Comparison of ENCODE assay signal across 9 mouse cellular contexts in the genomic region with DNA sequence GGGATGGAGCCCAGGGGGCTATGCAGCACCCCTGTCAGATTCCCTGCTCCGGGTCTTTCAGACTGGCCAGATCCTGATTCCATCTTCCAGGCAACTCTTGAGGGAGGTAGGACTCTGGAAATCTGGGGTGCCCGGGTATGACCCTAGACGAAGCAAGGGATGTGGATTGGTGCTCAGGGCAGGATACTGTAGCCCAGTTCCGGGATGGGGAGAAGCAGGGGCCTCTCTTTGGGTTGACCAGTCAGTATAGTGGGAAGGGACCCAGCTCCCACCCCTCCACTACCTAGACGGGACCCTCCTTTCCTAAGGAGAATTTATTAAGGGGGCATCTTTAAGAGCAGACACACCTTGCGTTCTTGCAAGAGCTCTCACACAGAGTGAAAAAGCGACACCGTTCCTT. TPM values are rescaled to one million over a fixed set of nuclear protein-coding genes. Genes with fewer than 3 reads are reported as not detected.
A peak's percentile ranks its signal among the peaks of the same experiment; 100 is the strongest.
DNase-seq lines count a peak whose midpoint lies in the region; ATAC-seq and TF ChIP-seq lines count a peak whose summit lies in the region.
"Had no signal": no experiment of that assay in that cellular context is flagged by ENCODE, and none has a peak within 500 bp of the region (broad histone marks: within the 10 kb centered on the region; RNA-seq: fewer than 3 reads in every experiment).

No protein-coding gene starts in this region.

- no peak for DNase-seq in heart, adult 2 months
- DNase-seq in embryonic facial prominence, embryonic 11.5 days (ENCODE audit: low spot score) = no peak
- DNase-seq in hindbrain, embryonic 11.5 days (ENCODE audit: low spot score) = no peak
- DNase-seq in right cerebral cortex, adult 2 months (ENCODE audit: low spot score in 2 of 2) = no peak
- DNase-seq in embryo, embryonic 10 days (ENCODE audit: low spot score) = no peak
- no peak for DNase-seq in MN1 (ENCODE audit: low spot score)

- no peak for ATAC-seq in heart, embryonic 16.5 days (replicated peaks; ENCODE audit: extremely low read depth, insufficient read depth, low FRiP score)
- ATAC-seq in embryonic facial prominence, embryonic 11.5 days (replicated peaks; ENCODE audit: insufficient number of reproducible peaks, low FRiP score, low TSS enrichment, low read depth) = peak; percentile 54; the same call in 1 of the 2 replicates
- ATAC-seq in hindbrain, embryonic 11.5 days (ENCODE audit: low FRiP score) = no peak; the same call in 1 of the 2 replicates
- peak; percentile 48; the same call in 1 of the 2 replicates for ATAC-seq in midbrain, embryonic 12.5 days (ENCODE audit: low FRiP score, low read depth)
- ATAC-seq: CD4-positive, CD25-positive, alpha-beta regulatory T cell, adult 4 months had no signal

- H3K9ac ChIP-seq in heart, embryonic 16.5 days (ENCODE audit: low read length) = peak overlapping the region; percentile 16; the same call in 1 of the 2 replicates
- no peak overlapping the region for H3K9ac ChIP-seq in heart, adult 2 months (ENCODE audit: low read depth, low read length)
- peak overlapping the region; percentile 34; the same call in 1 of the 2 replicates for H3K9ac ChIP-seq in embryonic facial prominence, embryonic 11.5 days (replicated peaks; ENCODE audit: low read length)
- H3K9ac ChIP-seq in hindbrain, embryonic 11.5 days (ENCODE audit: low read depth, low read length) = peak overlapping the region; percentile 40
- peak overlapping the region; percentile 25 for H3K9ac ChIP-seq in midbrain, embryonic 12.5 days (replicated peaks)

- H3K36me3 ChIP-seq in heart, embryonic 16.5 days (ENCODE audit: control insufficient read depth, insufficient read depth) = peaks cover 8% of the 10 kb centered on the region
- H3K36me3 ChIP-seq in heart, adult 2 months (ENCODE audit: control insufficient read depth, insufficient read depth, low read length) = no peaks in the 10 kb centered on the region
- H3K36me3 ChIP-seq in embryonic facial prominence, embryonic 11.5 days (replicated peaks; ENCODE audit: control insufficient read depth, insufficient read depth, low read depth, low read length) = no peaks in the 10 kb centered on the region
- no peaks in the 10 kb centered on the region for H3K36me3 ChIP-seq in hindbrain, embryonic 11.5 days (ENCODE audit: control insufficient read depth, insufficient read depth, low read length)
- 0 out of 2 replicates have a peak, but pooled peaks cover 10% of the 10 kb centered on the region for H3K36me3 ChIP-seq in midbrain, embryonic 12.5 days

- H3K79me2 ChIP-seq in heart, adult 2 months (replicated peaks; ENCODE audit: control insufficient read depth, insufficient read depth, low read length) = no peaks in the 10 kb centered on the region

- 25% methylated on average over 8 of the region's 8 CpGs for WGBS in heart, embryonic 16.5 days
- WGBS in heart, adult 2 months = 45% methylated on average over 8 of the region's 8 CpGs
- WGBS in embryonic facial prominence, embryonic 11.5 days = 35% methylated on average over 8 of the region's 8 CpGs
- 36% methylated on average over 8 of the region's 8 CpGs for WGBS in hindbrain, embryonic 11.5 days
- WGBS in midbrain, embryonic 12.5 days = 31% methylated on average over 8 of the region's 8 CpGs

- 0 out of 2 replicates have a peak overlapping the region, but pooled peaks have one; percentile 12 for H3K4me3 ChIP-seq in heart, embryonic 16.5 days (ENCODE audit: low read length)
- no peak overlapping the region for H3K4me3 ChIP-seq in heart, adult 2 months
- H3K4me3 ChIP-seq in embryonic facial prominence, embryonic 11.5 days (ENCODE audit: low read depth, low read length) = no peak overlapping the region
- peak overlapping the region; percentile 27 for H3K4me3 ChIP-seq in hindbrain, embryonic 11.5 days (ENCODE audit: low read depth, low read length)
- peak overlapping the region; percentile 33 for H3K4me3 ChIP-seq in midbrain, embryonic 12.5 days

- no peak for TF ChIP-seq EP300 in heart, adult 2 months (IDR thresholded peaks at IDR 0.05; ENCODE audit: insufficient read depth, low read depth, low read length)

- H3K27ac ChIP-seq in heart, embryonic 16.5 days (ENCODE audit: low read length) = no peak overlapping the region
- no peak overlapping the region for H3K27ac ChIP-seq in heart, adult 2 months
- H3K27ac ChIP-seq in embryonic facial prominence, embryonic 11.5 days (replicated peaks; ENCODE audit: low read depth, low read length) = no peak overlapping the region
- peak overlapping the region; percentile 65 for H3K27ac ChIP-seq in hindbrain, embryonic 11.5 days (ENCODE audit: low read depth, low read length)
- H3K27ac ChIP-seq in midbrain, embryonic 12.5 days (replicated peaks) = peak overlapping the region; percentile 80

- H3K4me1 ChIP-seq in heart, embryonic 16.5 days (ENCODE audit: control insufficient read depth, insufficient read depth, low read length) = peaks cover 10% of the 10 kb centered on the region
- H3K4me1 ChIP-seq in heart, adult 2 months (ENCODE audit: control insufficient read depth, insufficient read depth, low read length) = peaks cover 1% of the 10 kb centered on the region
- no peaks in the 10 kb centered on the region for H3K4me1 ChIP-seq in embryonic facial prominence, embryonic 11.5 days (ENCODE audit: control insufficient read depth, insufficient read depth, low read length)
- no peaks in the 10 kb centered on the region; the same call in 1 of the 2 replicates for H3K4me1 ChIP-seq in hindbrain, embryonic 11.5 days (replicated peaks; ENCODE audit: control insufficient read depth, insufficient read depth, low read length)
- peaks cover 18% of the 10 kb centered on the region for H3K4me1 ChIP-seq in midbrain, embryonic 12.5 days

- TF ChIP-seq POLR2A in heart, adult 2 months (IDR thresholded peaks at IDR 0.05; ENCODE audit: insufficient read depth, low read depth, low read length) = no peak

- H3K27me3 ChIP-seq in heart, embryonic 16.5 days (ENCODE audit: control insufficient read depth, insufficient read depth, low read length) = peaks cover 5% of the 10 kb centered on the region
- no peaks in the 10 kb centered on the region for H3K27me3 ChIP-seq in heart, adult 2 months (ENCODE audit: control insufficient read depth, insufficient read depth, low read length)
- no peaks in the 10 kb centered on the region for H3K27me3 ChIP-seq in embryonic facial prominence, embryonic 11.5 days (ENCODE audit: control insufficient read depth, insufficient read depth, low read length)
- no peaks in the 10 kb centered on the region; the same call in 1 of the 2 replicates for H3K27me3 ChIP-seq in hindbrain, embryonic 11.5 days (ENCODE audit: control insufficient read depth, insufficient read depth, low read length)
- peaks cover 32% of the 10 kb centered on the region for H3K27me3 ChIP-seq in midbrain, embryonic 12.5 days

- intact Hi-C loops in heart, adult 2 months (cut with DNase I) = no loop called here

- TF ChIP-seq CTCF in heart, adult 2 months (IDR thresholded peaks at IDR 0.05) = no peak

- no peaks in the 10 kb centered on the region for H3K9me3 ChIP-seq in heart, embryonic 16.5 days (replicated peaks; ENCODE audit: control insufficient read depth, low read length)
- H3K9me3 ChIP-seq in embryonic facial prominence, embryonic 11.5 days (replicated peaks; ENCODE audit: control insufficient read depth, low read length) = no peaks in the 10 kb centered on the region
- no peaks in the 10 kb centered on the region for H3K9me3 ChIP-seq in hindbrain, embryonic 11.5 days (ENCODE audit: control insufficient read depth, low read length)
- no peaks in the 10 kb centered on the region for H3K9me3 ChIP-seq in midbrain, embryonic 12.5 days

- H3K4me2 ChIP-seq in heart, embryonic 16.5 days (ENCODE audit: low read depth, low read length) = peak overlapping the region; percentile 58
- H3K4me2 ChIP-seq in embryonic facial prominence, embryonic 11.5 days (ENCODE audit: low read depth, low read length) = peak overlapping the region; percentile 34
- H3K4me2 ChIP-seq in hindbrain, embryonic 11.5 days (replicated peaks; ENCODE audit: low read depth, low read length) = peak overlapping the region; percentile 46
- peak overlapping the region; percentile 52 for H3K4me2 ChIP-seq in midbrain, embryonic 12.5 days (replicated peaks)

RNA-seq across cellular contexts. Expression of gene Gdpd2, which starts 0.6 kb away (rescaled TPM):
- polyA plus RNA-seq in heart, embryonic 16.5 days (2015; fragmentation: Nextera tagmentation; extraction: Ambion mirVana) = 0.76 and 0.94 TPM in 2 replicates
- not detected for total RNA-seq in heart, adult 2 months (2021)
- polyA plus RNA-seq in heart, adult 2 months (2012; rRNA removed) = 0.15 and 0.68 TPM in 2 replicates
- polyA plus RNA-seq in embryonic facial prominence, embryonic 11.5 days (2014; fragmentation: Nextera tagmentation; extraction: Ambion mirVana) = 3.3 and 4.3 TPM in 2 replicates
- 12.8 and 15.6 TPM in 2 replicates for polyA plus RNA-seq in hindbrain, embryonic 11.5 days (2014; fragmentation: Nextera tagmentation; extraction: Ambion mirVana)
- polyA plus RNA-seq in midbrain, embryonic 12.5 days (2016; fragmentation: Nextera tagmentation; extraction: Ambion mirVana) = 12.8 and 14.5 TPM in 2 replicates
- polyA plus RNA-seq: CD4-positive, CD25-positive, alpha-beta regulatory T cell, adult 4 months had no signal

RNA-seq across cellular contexts. Expression of gene Dlg3, which starts 37.3 kb away (rescaled TPM):
- polyA plus RNA-seq in heart, embryonic 16.5 days (2015; fragmentation: Nextera tagmentation; extraction: Ambion mirVana) = 1.6 and 2.4 TPM in 2 replicates
- total RNA-seq in heart, adult 2 months (2021) = 1 to 10 TPM; 2.6 to 2.7 TPM
- polyA plus RNA-seq in heart, adult 2 months (2012; rRNA removed) = 3.0 and 5.8 TPM in 2 replicates
- 4.8 and 10.9 TPM in 2 replicates for polyA plus RNA-seq in embryonic facial prominence, embryonic 11.5 days (2014; fragmentation: Nextera tagmentation; extraction: Ambion mirVana)
- 8.1 and 13.8 TPM in 2 replicates for polyA plus RNA-seq in hindbrain, embryonic 11.5 days (2014; fragmentation: Nextera tagmentation; extraction: Ambion mirVana)
- 20.0 and 20.8 TPM in 2 replicates for polyA plus RNA-seq in midbrain, embryonic 12.5 days (2016; fragmentation: Nextera tagmentation; extraction: Ambion mirVana)

Comparison
In these comparisons a context has a peak if more than half of its experiments do, and no peak if none do; other contexts are left out.
1. H3K4me3 ChIP-seq: peak in heart, embryonic 16.5 days (single experiment), hindbrain, embryonic 11.5 days (single experiment) and midbrain, embryonic 12.5 days (single experiment); none in heart, adult 2 months (single experiment) and embryonic facial prominence, embryonic 11.5 days (single experiment).
2. ATAC-seq: peak in embryonic facial prominence, embryonic 11.5 days (single experiment) and midbrain, embryonic 12.5 days (single experiment); none in heart, embryonic 16.5 days (single experiment) and hindbrain, embryonic 11.5 days (single experiment).
3. H3K27ac ChIP-seq: peak in hindbrain, embryonic 11.5 days (single experiment) and midbrain, embryonic 12.5 days (single experiment); none in heart, embryonic 16.5 days (single experiment), heart, adult 2 months (single experiment) and embryonic facial prominence, embryonic 11.5 days (single experiment).
4. Peak in every context shown above with its lines, with median percentiles within 50 percentile points of each other: H3K4me2 ChIP-seq.